Mouse (Mus musculus): ENCODE measurements at regions not wholly inside any gene's neighbourhood (a gene's known extent, or its start where the extent isn't known, plus 50 kb on each side); places are given as distances from the start of the nearest gene placed in this dataset.

GRCm38 (mm10) chr10:117896911-117897643 lies 51.2 kb upstream of the Rap1b start:
- no peak for DNase-seq (ENCODE audit: extremely low spot score in 1 of 2, low spot score in 1 of 2)

GRCm38 (mm10) chr10:117897766-117898165 lies 51.9 kb upstream of the Rap1b start:
- DNase-seq (ENCODE audit: extremely low spot score in 1 of 2, low spot score in 1 of 2) = no peak

GRCm38 (mm10) chr10:117898391-117898790 lies 52.6 kb upstream of the Rap1b start:
- DNase-seq (ENCODE audit: extremely low spot score in 1 of 2, low spot score in 1 of 2) = no peak

GRCm38 (mm10) chr10:117899410-117899935 lies 53.6 kb upstream of the Rap1b start:
- DNase-seq (ENCODE audit: extremely low spot score in 1 of 2, low spot score in 1 of 2) = no peak

- peak in 1 of 2 experiments; percentile 59 for DNase-seq (ENCODE audit: extremely low spot score in 1 of 2, low spot score in 1 of 2)
These were observed 59.9 kb upstream of the Rap1b start for GRCm38 (mm10) chr10:117905666-117906266.

GRCm38 (mm10) chr10:117906267-117906811 lies 60.5 kb upstream of the Rap1b start:
- peak; percentile 74 to 88 for DNase-seq (ENCODE audit: extremely low spot score in 1 of 2, low spot score in 1 of 2)

- no peak for DNase-seq (ENCODE audit: extremely low spot score in 1 of 2, low spot score in 1 of 2)
These were observed 62.3 kb upstream of the Rap1b start for GRCm38 (mm10) chr10:117908079-117908675.

- no peak for DNase-seq (ENCODE audit: extremely low spot score in 1 of 2, low spot score in 1 of 2)
These were observed 63.3 kb upstream of the Rap1b start for GRCm38 (mm10) chr10:117909155-117909554.

GRCm38 (mm10) chr10:117909811-117910239 lies 64.0 kb upstream of the Rap1b start:
- no peak for DNase-seq (ENCODE audit: extremely low spot score in 1 of 2, low spot score in 1 of 2)

- DNase-seq (ENCODE audit: extremely low spot score in 1 of 2, low spot score in 1 of 2) = no peak
These were observed 64.6 kb upstream of the Rap1b start for GRCm38 (mm10) chr10:117910426-117910825.

- no peak for DNase-seq (ENCODE audit: extremely low spot score in 1 of 2, low spot score in 1 of 2)
These were observed 69.3 kb upstream of the Rap1b start for GRCm38 (mm10) chr10:117915011-117915735.

GRCm38 (mm10) chr10:117916280-117916679 lies 70.4 kb upstream of the Rap1b start:
- peak; percentile 23 to 39 for DNase-seq (ENCODE audit: extremely low spot score in 1 of 2, low spot score in 1 of 2)

GRCm38 (mm10) chr10:117917870-117918269 lies 72.0 kb upstream of the Rap1b start:
- no peak for DNase-seq (ENCODE audit: extremely low spot score in 1 of 2, low spot score in 1 of 2)

GRCm38 (mm10) chr10:117918616-117919015 lies 72.8 kb upstream of the Rap1b start:
- no peak for DNase-seq (ENCODE audit: extremely low spot score in 1 of 2, low spot score in 1 of 2)

GRCm38 (mm10) chr10:117919186-117919941 lies 73.5 kb upstream of the Rap1b start:
- DNase-seq (ENCODE audit: extremely low spot score in 1 of 2, low spot score in 1 of 2) = no peak

- no peak for DNase-seq (ENCODE audit: extremely low spot score in 1 of 2, low spot score in 1 of 2)
These were observed 79.4 kb upstream of the Rap1b start for GRCm38 (mm10) chr10:117925186-117925585.

- DNase-seq (ENCODE audit: extremely low spot score in 1 of 2, low spot score in 1 of 2) = no peak
These were observed 80.0 kb upstream of the Rap1b start for GRCm38 (mm10) chr10:117925611-117926555.

GRCm38 (mm10) chr10:117928998-117929397 lies 83.2 kb upstream of the Rap1b start:
- DNase-seq (ENCODE audit: extremely low spot score in 1 of 2, low spot score in 1 of 2) = no peak

GRCm38 (mm10) chr10:117934797-117935196 lies 89.0 kb upstream of the Rap1b start:
- DNase-seq (ENCODE audit: extremely low spot score in 1 of 2, low spot score in 1 of 2) = no peak
